Mouse (Mus musculus): ENCODE data around the gene Sncb. TPM values are rescaled to one million over a fixed set of nuclear protein-coding genes. Genes with fewer than 3 reads are reported as not detected.

Sncb gene
- total RNA-seq, 2 experiments from 2014 or later = 503 to 525 TPM

- no peak for DNase-seq (ENCODE audit: low spot score in 2 of 2)
Measured at GRCm38 (mm10) chr13:54749864-54750411, 16.5 kb downstream of the Sncb start, which contains the start of gene Gprin1. TSS of gene Gprin1 (minus strand) at chr13:54749874.

GRCm38 (mm10) chr13:54749061-54749863 is 17.1 kb downstream of the Sncb start:
- DNase-seq (ENCODE audit: low spot score in 2 of 2) = peak; percentile 70 to 86

GRCm38 (mm10) chr13:54748721-54749060 is 17.7 kb downstream of the Sncb start:
- no peak for DNase-seq (ENCODE audit: low spot score in 2 of 2)

GRCm38 (mm10) chr13:54748190-54748589 is 18.2 kb downstream of the Sncb start:
- DNase-seq (ENCODE audit: low spot score in 2 of 2) = peak in 1 of 2 experiments; percentile 10

GRCm38 (mm10) chr13:54746896-54747295 is 19.5 kb downstream of the Sncb start:
- DNase-seq (ENCODE audit: low spot score in 2 of 2) = peak in 1 of 2 experiments; percentile 21

GRCm38 (mm10) chr13:54746110-54746509 is 20.3 kb downstream of the Sncb start:
- DNase-seq (ENCODE audit: low spot score in 2 of 2) = peak in 1 of 2 experiments; percentile 10

GRCm38 (mm10) chr13:54738213-54738601 is 28.2 kb downstream of the Sncb start:
- DNase-seq (ENCODE audit: low spot score in 2 of 2) = peak in 1 of 2 experiments; percentile 29

GRCm38 (mm10) chr13:54737488-54738212 is 28.7 kb downstream of the Sncb start:
- DNase-seq (ENCODE audit: low spot score in 2 of 2) = peak in 1 of 2 experiments; percentile 39

GRCm38 (mm10) chr13:54736931-54737330 is 29.5 kb downstream of the Sncb start:
- no peak for DNase-seq (ENCODE audit: low spot score in 2 of 2)

- no peak for DNase-seq (ENCODE audit: low spot score in 2 of 2)
Measured at GRCm38 (mm10) chr13:54726131-54726530, 40.3 kb downstream of the Sncb start.

- DNase-seq (ENCODE audit: low spot score in 2 of 2) = no peak
Measured at GRCm38 (mm10) chr13:54723143-54723542, 43.3 kb downstream of the Sncb start.

- DNase-seq (ENCODE audit: low spot score in 2 of 2) = peak; percentile 71 to 77
Measured at GRCm38 (mm10) chr13:54716916-54717315, 49.5 kb downstream of the Sncb start.

GRCm38 (mm10) chr13:54714996-54715395 is 51.4 kb downstream of the Sncb start:
- no peak for DNase-seq (ENCODE audit: low spot score in 2 of 2)

GRCm38 (mm10) chr13:54714393-54714792 is 52.0 kb downstream of the Sncb start:
- DNase-seq (ENCODE audit: low spot score in 2 of 2) = no peak

GRCm38 (mm10) chr13:54710866-54711265 is 55.5 kb downstream of the Sncb start:
- DNase-seq (ENCODE audit: low spot score in 2 of 2) = no peak

Other genes with a start within 250 kb of the Sncb start
- gene 4833439L19Rik, start 201.2 kb downstream of the Sncb start, total RNA-seq (2021) = 100 to 1,000 TPM; 165 to 183 TPM
- gene Arl10, start 191.6 kb downstream of the Sncb start, total RNA-seq (2021) = 10 to 100 TPM; 49.6 to 49.9 TPM
- gene Nop16, start 176.5 kb downstream of the Sncb start, total RNA-seq (2021) = 10 to 100 TPM; 34.2 to 36.6 TPM
- gene Higd2a, start 176.4 kb downstream of the Sncb start, total RNA-seq (2021) = 100 to 1,000 TPM; 168 to 177 TPM
- 100 to 1,000 TPM; 308 to 332 TPM for gene Cltb, start 155.3 kb downstream of the Sncb start, total RNA-seq (2021)
- gene Faf2, start 144.8 kb downstream of the Sncb start, total RNA-seq (2021) = 10 to 100 TPM; 48.3 to 52.7 TPM
- gene Rnf44, start 72.7 kb downstream of the Sncb start, total RNA-seq (2021) = 100 to 1,000 TPM in 1 of 2 experiments, 10 to 100 TPM in 1; 95.0 to 114 TPM
- gene Cdhr2, start 65.1 kb downstream of the Sncb start, total RNA-seq (2021) = under 1 TPM; 0.16 to 0.20 TPM
- 100 to 1,000 TPM; 204 TPM for gene Gprin1, start 16.7 kb downstream of the Sncb start, total RNA-seq (2021)
- not detected for gene Eif4e1b, start 17.4 kb upstream of the Sncb start, total RNA-seq (2021)
- 10 to 100 TPM; 85.6 to 92.1 TPM for gene Tspan17, start 22.8 kb upstream of the Sncb start, total RNA-seq (2021)
- gene Unc5a, start 182.8 kb upstream of the Sncb start, total RNA-seq (2021) = 10 to 100 TPM; 89.8 to 92.8 TPM

Measured in layer of hippocampus, postnatal 10 days (tissue).